Mouse (Mus musculus) CH12.LX (cell line): Measurements from ENCODE around the gene Fam228b. TPM values are rescaled to one million over a fixed set of nuclear protein-coding genes. Genes with fewer than 3 reads are reported as not detected.
"Not testable (repeated sequence)": the region's sequence is repeated elsewhere in the genome, so short reads cannot be mapped to it uniquely, and the experiment has no call there.

Experiments used
- DNase-seq: peaks from one replicate; pipeline ENCODE4 v3.0.0-alpha.2; 2013; ENCODE audit errors: extremely low read depth
- H3K27ac ChIP-seq: 2 replicates; pipeline ENCODE4 v1.5.1; 2012; ENCODE audit warnings: low read depth, mild to moderate bottlenecking, control low read depth, moderate library complexity; ENCODE audit not compliant: insufficient read depth
- H3K27me3 ChIP-seq: replicated peaks from 2 replicates; pipeline ENCODE3; 2012; ENCODE audit warnings: inconsistent platforms
- H3K36me3 ChIP-seq, 2 experiments: replicated peaks in 1 of 2; 2 replicates each; pipeline versions ENCODE3 to v1.6.1; 2012; ENCODE audit warnings: inconsistent platforms in 1 of 2, low read length in 1 of 2, mild to moderate bottlenecking in 1 of 2, mixed read lengths in 1 of 2, moderate library complexity in 1 of 2; ENCODE audit not compliant: control insufficient read depth in 1 of 2, insufficient read depth in 1 of 2
- H3K4me1 ChIP-seq, 2 experiments: 2 replicates each; pipeline ENCODE4 v1.6.1; 2012; ENCODE audit warnings: inconsistent platforms in 1 of 2, moderate library complexity in 1 of 2; ENCODE audit not compliant: insufficient read depth in 2 of 2, control insufficient read depth in 1 of 2
- H3K4me2 ChIP-seq: 2 replicates; pipeline ENCODE4 v1.6.1; 2012; ENCODE audit warnings: low read depth, mild to moderate bottlenecking, control low read depth; ENCODE audit not compliant: poor library complexity, insufficient read depth, severe bottlenecking
- H3K4me3 ChIP-seq, 3 experiments: fragments of 150-350 bp in 1 of 3; sonication (generic) in 1 of 3; replicated peaks in 1 of 3; 2 replicates each; pipeline versions ENCODE3 to v1.5.1; 2011 to 2012; ENCODE audit warnings: low read depth in 2 of 3, low read length in 2 of 3, mild to moderate bottlenecking in 2 of 3, moderate library complexity in 2 of 3, control low read depth in 1 of 3, improper control_type of control experiment in 1 of 3, inconsistent platforms in 1 of 3, mixed read lengths in 1 of 3; ENCODE audit not compliant: poor library complexity in 1 of 3
- H3K79me2 ChIP-seq: replicated peaks from 2 replicates; pipeline ENCODE4 v1.6.1; 2012; ENCODE audit warnings: mild to moderate bottlenecking, moderate library complexity; ENCODE audit not compliant: control insufficient read depth, poor library complexity, insufficient read depth, severe bottlenecking; ENCODE audit errors: extremely low read depth
- H3K9ac ChIP-seq: 2 replicates; pipeline ENCODE4 v1.6.1; 2012; ENCODE audit warnings: low read depth, mild to moderate bottlenecking, control low read depth, moderate library complexity; ENCODE audit not compliant: insufficient read depth
- H3K9me3 ChIP-seq: replicated peaks from 2 replicates; pipeline ENCODE3; 2012; ENCODE audit warnings: low read length, inconsistent platforms, mixed read lengths
- CHD1 ChIP-seq: IDR thresholded peaks from 2 replicates; pipeline ENCODE4 v1.6.1; 2012; ENCODE audit warnings: low read depth, low read length, improper control_type of control experiment, inconsistent platforms
- CTCF ChIP-seq, 2 experiments: IDR thresholded peaks in 1 of 2; conservative IDR thresholded peaks in 1 of 2; 2 replicates each; pipeline ENCODE4 v1.5.1; 2011 to 2012; ENCODE audit warnings: low read depth in 2 of 2, low read length in 2 of 2, improper control_type of control experiment in 1 of 2, inconsistent platforms in 1 of 2, mild to moderate bottlenecking in 1 of 2, moderate library complexity in 1 of 2
- EP300 ChIP-seq: IDR thresholded peaks from 2 replicates; pipeline ENCODE4 v1.6.1; 2011; ENCODE audit warnings: low read length, improper control_type of control experiment
- ETS1 ChIP-seq: conservative IDR thresholded peaks from 2 replicates; pipeline ENCODE4 v1.6.1; 2012; ENCODE audit warnings: low read depth, mild to moderate bottlenecking, inconsistent platforms, low read length, improper control_type of control experiment, moderate library complexity
- GABPA ChIP-seq: IDR thresholded peaks from 2 replicates; pipeline ENCODE4 v1.6.1; 2012; ENCODE audit warnings: low read depth, low read length, improper control_type of control experiment, inconsistent platforms; ENCODE audit not compliant: insufficient replicate concordance
- HCFC1 ChIP-seq: IDR thresholded peaks from 2 replicates; pipeline ENCODE4 v1.6.1; 2012; ENCODE audit warnings: low read depth, mild to moderate bottlenecking, inconsistent platforms, low read length, improper control_type of control experiment
- KAT2A ChIP-seq: IDR thresholded peaks from 2 replicates; pipeline ENCODE4 v1.6.1; 2012; ENCODE audit warnings: low read length, improper control_type of control experiment, inconsistent platforms; ENCODE audit not compliant: insufficient replicate concordance
- MAX ChIP-seq: IDR thresholded peaks from 2 replicates; pipeline ENCODE4 v1.6.1; 2011; ENCODE audit warnings: low read length, improper control_type of control experiment
- MYC ChIP-seq: IDR thresholded peaks from 2 replicates; pipeline ENCODE4 v1.6.1; 2011; ENCODE audit warnings: low read depth, mild to moderate bottlenecking, improper control_type of control experiment, low read length
- NRF1 ChIP-seq: IDR thresholded peaks from 2 replicates; pipeline ENCODE4 v1.6.1; 2014; ENCODE audit warnings: low read depth, mild to moderate bottlenecking, inconsistent platforms, low read length, improper control_type of control experiment, moderate library complexity
- PAX5 ChIP-seq: IDR thresholded peaks from 2 replicates; pipeline ENCODE4 v1.6.1; 2012; ENCODE audit warnings: low read length, inconsistent platforms, mixed read lengths
- POLR2A ChIP-seq: IDR thresholded peaks from 2 replicates; pipeline ENCODE4 v1.6.1; 2011; ENCODE audit warnings: low read depth, mild to moderate bottlenecking, improper control_type of control experiment, low read length
- POLR2AphosphoS2 ChIP-seq: IDR thresholded peaks from 2 replicates; pipeline ENCODE4 v1.6.1; 2011; ENCODE audit warnings: low read depth, low read length, improper control_type of control experiment
- RAD21 ChIP-seq: IDR thresholded peaks from 2 replicates; pipeline ENCODE4 v1.6.1; 2011; ENCODE audit warnings: low read depth, mild to moderate bottlenecking, low read length, improper control_type of control experiment, moderate library complexity
- SMC3 ChIP-seq: IDR thresholded peaks from 2 replicates; pipeline ENCODE4 v1.6.1; 2011; ENCODE audit warnings: low read depth, low read length, improper control_type of control experiment
- TBP ChIP-seq: conservative IDR thresholded peaks from 2 replicates; pipeline ENCODE4 v1.6.1; 2011; ENCODE audit warnings: low read depth, low read length, improper control_type of control experiment
- TCF12 ChIP-seq: IDR thresholded peaks from 2 replicates; pipeline ENCODE4 v1.6.1; 2014; ENCODE audit warnings: low read depth, mild to moderate bottlenecking, inconsistent platforms, low read length, improper control_type of control experiment
- UBTF ChIP-seq: IDR thresholded peaks from 2 replicates; pipeline ENCODE4 v1.6.1; 2012; ENCODE audit warnings: low read depth, mild to moderate bottlenecking, inconsistent platforms, low read length, improper control_type of control experiment, moderate library complexity
- ZC3H11A ChIP-seq: IDR thresholded peaks from 2 replicates; pipeline ENCODE4 v1.6.1; 2012; ENCODE audit warnings: low read depth, mild to moderate bottlenecking, inconsistent platforms, low read length, improper control_type of control experiment
- ZMIZ1 ChIP-seq: IDR thresholded peaks from 2 replicates; pipeline ENCODE4 v1.6.1; 2012; ENCODE audit warnings: low read depth, mild to moderate bottlenecking, inconsistent platforms, low read length, improper control_type of control experiment
- ZNF384 ChIP-seq: IDR thresholded peaks from 2 replicates; pipeline ENCODE4 v1.6.1; 2012; ENCODE audit warnings: low read depth, low read length, improper control_type of control experiment, inconsistent platforms
- dilution Hi-C: fragments of 300-500 bp; cut with MboI; formaldehyde crosslinking; loops from 2 replicates; pipeline ENCODE4 v1.14.3; 2020; ENCODE audit warnings: low sequenced_read_pairs; ENCODE audit not compliant: extremely low pct_unique_long_range_greater_than_20kb, extremely low pct_ligation_motif_present
- in situ Hi-C: fragments of 300-500 bp; cut with MboI; formaldehyde crosslinking; loops from 3 replicates; pipeline ENCODE4 v1.14.3; 2019; ENCODE audit warnings: low sequenced_read_pairs, low pct_ligation_motif_present, low pct_unique_long_range_greater_than_20kb, mixed read lengths
- polyA plus RNA-seq: library from polyadenylated mRNA; unstranded; fragments of >175 nt; gene quantifications from 2 replicates; pipeline ENCODE4 v1.2.1, GENCODE M21; 2012; ENCODE audit warnings: low read depth; ENCODE audit not compliant: insufficient read length
- total RNA-seq, 2 experiments: library from RNA; depleted of rRNA; stranded (reverse); fragments of 300-350 nt in 1 of 2; fragments of >200 nt in 1 of 2; gene quantifications; 2 replicates each; pipeline ENCODE4 v1.2.3; 2012 to 2014

Gene Fam228b
- total and polyA plus RNA-seq, 3 experiments: 0.13 TPM; not detected in 2

DNA sequence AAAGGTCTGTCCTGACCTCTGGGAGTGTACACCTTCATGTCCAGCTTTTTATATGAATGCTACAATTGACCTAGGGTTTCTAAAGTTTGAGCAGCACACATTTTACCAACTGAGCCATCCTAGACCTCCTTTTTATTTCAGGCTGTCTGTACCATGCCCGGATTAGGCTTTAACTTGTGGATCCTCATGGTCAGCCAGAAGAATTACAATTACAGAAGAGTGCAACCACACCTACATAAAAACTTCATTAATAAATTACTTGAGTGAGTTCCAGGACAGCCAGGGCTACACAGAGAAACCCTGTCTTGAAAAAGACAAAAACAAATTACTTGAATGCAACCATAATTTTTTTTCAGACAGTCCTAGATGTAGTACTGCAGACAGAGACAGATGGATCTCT lies 12.0 kb downstream of the Fam228b start:
- Histone ChIP-seq H3K4me3 (no peak overlapping the region), H3K4me2 (no peak overlapping the region), H3K36me3 (no peaks in the 10 kb centered on the region), H3K9ac (no peak overlapping the region), H3K27me3 (no peaks in the 10 kb centered on the region), H3K79me2 (no peaks in the 10 kb centered on the region), H3K4me1 (no peaks in the 10 kb centered on the region), H3K9me3 (peaks cover 2% of the 10 kb centered on the region), H3K27ac (no peak overlapping the region)
- TF ChIP-seq MAX: no peak
- TF ChIP-seq ZNF384: no peak
- no peak for TF ChIP-seq HCFC1
- TF ChIP-seq ETS1: no peak
- no peak for TF ChIP-seq UBTF
- no peak for TF ChIP-seq PAX5
- TF ChIP-seq KAT2A: no peak
- TF ChIP-seq ZMIZ1: no peak
- TF ChIP-seq EP300: no peak
- TF ChIP-seq RAD21: no peak
- TF ChIP-seq CHD1: no peak
- no peak for TF ChIP-seq GABPA
- TF ChIP-seq ZC3H11A: no peak
- in situ Hi-C loops (no loop called here), dilution Hi-C loops (no loop called here)
- no peak for DNase-seq

DNA sequence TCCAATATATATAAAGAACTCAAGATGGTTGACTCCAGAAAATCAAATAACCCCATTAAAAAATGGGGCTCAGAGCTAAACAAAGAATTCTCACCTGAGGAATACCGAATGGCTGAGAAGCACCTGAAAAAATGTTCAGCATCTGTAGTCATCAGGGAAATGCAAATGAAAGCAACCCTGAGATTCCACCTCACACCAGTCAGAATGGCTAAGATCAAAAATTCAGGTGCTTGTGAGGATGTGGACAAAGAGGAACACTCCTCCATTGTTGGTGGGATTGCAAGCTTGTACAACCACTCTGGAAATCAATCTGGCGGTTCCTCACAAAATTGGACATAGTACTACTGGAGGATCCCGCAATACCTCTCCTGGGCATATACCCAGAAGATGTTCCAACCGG lies 14.6 kb downstream of the Fam228b start:
- H3K9me3 ChIP-seq, H3K4me1 ChIP-seq, H3K9ac ChIP-seq, H3K79me2 ChIP-seq, DNase-seq, H3K4me2 ChIP-seq, H3K27me3 ChIP-seq, H3K36me3 ChIP-seq, in situ Hi-C loops, H3K27ac ChIP-seq, dilution Hi-C loops, H3K4me3 ChIP-seq: not testable (repeated sequence)

- Histone ChIP-seq H3K4me2 (no peak overlapping the region), H3K9ac (no peak overlapping the region), H3K27me3 (no peaks in the 10 kb centered on the region), H3K9me3 (no peaks in the 10 kb centered on the region), H3K4me1 (no peaks in the 10 kb centered on the region), H3K79me2 (no peaks in the 10 kb centered on the region), H3K36me3 (no peaks in the 10 kb centered on the region), H3K27ac (no peak overlapping the region), H3K4me3 (no peak overlapping the region)
- TF ChIP-seq ZMIZ1: no peak
- TF ChIP-seq RAD21: no peak
- no peak for TF ChIP-seq NRF1
- no peak for TF ChIP-seq MYC
- TF ChIP-seq TCF12: no peak
- TF ChIP-seq TBP: no peak
- no peak for TF ChIP-seq CTCF (conservative IDR thresholded peaks at IDR 0.05 in 1 of 2, IDR thresholded peaks at IDR 0.05 in 1 of 2; ENCODE audit: low read depth in 2 of 2, low read length in 2 of 2)
- no peak for TF ChIP-seq GABPA
- TF ChIP-seq POLR2AphosphoS2: no peak
- no peak for TF ChIP-seq SMC3
- no peak for TF ChIP-seq POLR2A
- no peak for TF ChIP-seq KAT2A
- no peak for TF ChIP-seq HCFC1
- TF ChIP-seq ZNF384: no peak
- dilution Hi-C loops (no loop called here), in situ Hi-C loops (no loop called here)
- DNase-seq: no peak
These were observed 24.6 kb downstream of the Fam228b start for GRCm38 (mm10) chr12:4744486-4744885.
